Mouse (Mus musculus): ENCODE results near the gene Fcho1.
A peak's percentile ranks its signal among the peaks of the same experiment; 100 is the strongest.

Fcho1 gene

DNA sequence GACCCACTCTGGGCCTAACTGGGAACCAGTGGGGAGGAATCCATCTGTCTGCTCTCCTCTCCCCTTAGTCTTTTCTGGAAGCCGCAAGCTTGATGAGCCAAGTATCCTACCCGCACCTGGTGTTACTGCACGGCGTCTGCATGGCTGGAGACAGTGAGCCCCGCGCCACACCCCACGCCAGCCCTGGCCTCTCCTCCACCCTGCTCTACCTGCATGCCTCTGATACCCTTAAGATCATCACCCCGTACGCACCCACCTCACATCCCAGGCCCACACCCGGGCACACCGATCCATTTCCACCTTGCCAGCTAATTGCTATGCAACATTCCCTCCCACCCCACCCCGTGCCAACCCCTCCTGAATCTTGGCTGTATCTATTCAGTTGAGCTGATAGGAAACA is 42.7 kb downstream of the Fcho1 start:
- DNase-seq (ENCODE audit: low read depth), result no peak

GRCm38 (mm10) chr8:71681369-71681915 is 44.1 kb downstream of the Fcho1 start:
- DNase-seq (ENCODE audit: low read depth), result no peak

DNA sequence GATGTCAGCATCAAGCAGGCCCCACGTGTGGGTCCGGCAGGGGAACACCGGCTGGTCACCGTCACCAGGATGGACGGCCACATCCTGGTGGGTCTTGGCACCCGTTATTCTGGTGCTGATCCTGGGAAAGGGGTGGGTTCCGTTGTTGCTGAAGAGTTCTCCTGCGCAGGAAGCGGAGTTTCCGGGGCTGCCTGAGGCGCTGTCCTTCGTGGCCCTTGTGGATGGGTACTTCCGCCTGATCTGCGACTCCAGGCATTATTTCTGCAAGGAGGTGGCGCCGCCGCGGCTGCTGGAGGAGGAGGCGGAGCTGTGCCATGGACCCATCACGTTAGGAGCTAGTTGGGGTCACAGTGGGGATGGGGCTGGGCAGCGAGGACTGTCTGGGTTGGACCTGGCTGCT is 45.0 kb downstream of the Fcho1 start:
- no peak for DNase-seq (ENCODE audit: low read depth)

- no peak for DNase-seq (ENCODE audit: low read depth)
Observed at GRCm38 (mm10) chr8:71679550-71680168, 45.9 kb downstream of the Fcho1 start.

GRCm38 (mm10) chr8:71679116-71679515 is 46.4 kb downstream of the Fcho1 start:
- no peak for DNase-seq (ENCODE audit: low read depth)

DNA sequence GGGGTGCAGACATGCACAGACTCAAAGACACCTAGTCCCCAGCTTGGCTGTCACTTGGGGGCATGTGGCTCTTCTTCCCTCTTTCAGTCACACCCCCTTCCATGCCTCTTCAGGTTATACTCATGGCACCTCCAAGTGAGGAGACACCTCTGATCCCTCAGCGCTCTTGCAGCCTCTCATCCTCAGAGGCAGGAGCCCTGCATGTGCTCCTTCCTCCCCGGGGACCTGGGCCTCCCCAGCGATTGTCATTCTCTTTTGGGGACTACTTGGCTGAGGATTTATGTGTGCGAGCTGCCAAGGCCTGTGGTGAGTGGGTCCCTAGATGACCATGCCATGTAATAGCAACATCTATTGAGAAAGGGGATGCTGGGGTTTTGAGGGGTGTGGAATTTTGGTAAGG is 47.3 kb downstream of the Fcho1 start:
- no peak for DNase-seq (ENCODE audit: low read depth)

DNA sequence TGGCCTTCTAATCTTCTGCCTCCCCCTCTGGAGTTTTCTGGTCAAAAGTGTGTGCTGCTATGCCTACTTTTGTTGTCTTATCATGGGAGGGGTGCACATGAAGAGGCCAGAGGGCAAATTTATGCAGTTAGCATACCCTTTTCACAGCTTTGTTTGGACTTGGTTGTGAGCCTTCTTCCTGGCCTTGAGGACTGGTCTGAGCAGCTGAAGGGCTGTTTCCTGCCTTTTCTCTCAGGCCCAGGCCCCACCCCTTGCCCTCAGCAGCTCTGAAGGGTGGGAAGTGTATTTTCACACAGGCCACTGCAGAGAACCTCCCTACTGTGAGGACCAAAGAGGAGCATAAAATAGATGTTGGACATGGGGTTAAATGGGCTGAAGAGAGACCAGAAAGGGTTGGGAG is 48.0 kb downstream of the Fcho1 start:
- DNase-seq (ENCODE audit: low read depth), result no peak

DNA sequence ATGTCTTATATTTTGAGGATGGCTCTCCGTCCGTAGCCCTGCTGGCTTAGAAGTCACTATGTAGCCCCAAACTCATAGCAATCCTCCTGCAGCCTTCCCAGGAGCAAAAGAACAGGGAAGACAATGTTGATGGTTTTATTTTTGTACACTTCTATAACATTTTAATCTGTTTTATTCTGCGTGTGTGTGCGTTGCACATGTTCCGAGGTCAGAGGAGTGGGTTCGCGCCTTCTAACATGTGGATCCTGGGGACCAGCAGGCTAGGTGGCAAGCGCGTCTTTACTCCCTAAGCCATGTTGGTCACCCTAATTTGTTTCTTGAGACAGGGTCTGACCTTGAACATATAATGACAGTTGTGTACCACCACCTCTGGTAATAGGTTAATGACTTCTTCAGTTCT is 48.7 kb downstream of the Fcho1 start:
- DNase-seq (ENCODE audit: low read depth), result no peak

GRCm38 (mm10) chr8:71676020-71676741 is 49.3 kb downstream of the Fcho1 start, which contains the start of gene Jak3:
Jak3 (plus strand) TSS chr8:71676296.
- DNase-seq (ENCODE audit: low read depth), result peak; percentile 89

GRCm38 (mm10) chr8:71675456-71676019 is 50.0 kb downstream of the Fcho1 start:
- DNase-seq (ENCODE audit: low read depth), result no peak

DNA sequence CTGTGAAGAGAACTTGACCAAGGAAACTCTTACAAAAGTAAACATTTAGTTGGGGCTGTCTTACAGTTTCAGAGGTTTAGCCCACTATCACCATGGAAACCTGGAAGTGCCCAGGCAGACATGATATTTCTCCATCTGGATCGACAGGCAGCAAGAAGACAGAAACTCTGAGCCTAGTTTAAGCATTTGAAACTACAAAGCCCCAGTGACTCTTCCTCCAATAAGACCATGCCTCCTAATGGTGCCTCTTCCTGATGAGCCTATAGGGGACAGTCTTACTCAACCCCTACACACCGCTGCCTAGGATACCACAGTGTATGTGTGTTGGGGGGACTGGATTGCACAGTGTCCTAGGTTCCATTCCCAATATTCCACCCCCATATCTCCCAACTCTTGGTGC is 51.4 kb downstream of the Fcho1 start:
- no peak for DNase-seq (ENCODE audit: low read depth)

- no peak for DNase-seq (ENCODE audit: low read depth)
Observed at GRCm38 (mm10) chr8:71672168-71672735, 53.3 kb downstream of the Fcho1 start.

- DNase-seq (ENCODE audit: low read depth), result peak; percentile 94
Observed at GRCm38 (mm10) chr8:71671549-71671965, 54.0 kb downstream of the Fcho1 start, which contains the start of gene Unc13a. Unc13a (minus strand) TSS chr8:71671757.

DNA sequence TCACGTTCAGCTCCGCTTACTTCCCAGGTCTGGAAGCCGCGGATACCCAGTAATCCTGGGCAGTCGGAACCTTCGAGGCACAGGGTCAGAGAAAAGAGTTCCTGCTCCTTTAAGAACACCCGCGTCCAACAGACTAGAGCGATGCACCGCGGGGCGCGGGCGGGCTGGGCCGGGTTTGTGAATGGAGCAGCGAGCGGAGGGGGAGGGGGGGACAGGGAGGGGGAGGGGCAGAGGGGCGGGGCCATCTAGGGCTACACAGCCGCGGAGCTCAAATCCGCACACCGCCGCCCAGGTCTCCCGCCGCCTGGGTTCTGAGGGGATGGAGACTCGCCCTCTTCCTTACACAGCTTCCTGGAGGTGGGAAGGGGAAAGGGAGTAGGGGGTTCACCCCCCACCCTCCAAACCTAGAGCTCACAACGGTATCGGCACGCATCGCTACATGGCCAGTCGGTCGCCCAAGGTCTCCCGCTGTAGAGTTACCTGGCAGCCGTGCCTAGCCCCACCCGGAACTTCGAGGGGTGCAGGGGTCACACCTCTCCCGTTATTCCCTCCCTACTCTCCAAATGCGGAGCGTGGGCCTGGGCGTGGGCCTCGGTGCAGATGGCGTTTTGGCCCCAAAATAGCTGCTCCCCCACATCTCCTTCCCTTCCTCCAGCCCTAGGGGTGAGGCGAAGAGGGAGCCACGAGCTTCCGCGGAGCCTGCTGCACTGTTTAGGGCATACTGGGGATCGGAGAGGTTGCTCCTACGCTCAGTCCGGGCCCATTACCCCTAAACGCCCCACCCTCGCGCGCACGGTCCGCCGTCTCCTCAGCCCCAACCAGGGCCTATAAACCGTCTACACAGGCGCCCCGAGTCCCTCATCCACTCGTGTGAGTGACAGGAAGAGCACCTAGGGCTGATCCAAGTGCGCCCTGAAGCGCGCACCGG is 54.6 kb downstream of the Fcho1 start:
- peak; percentile 59 for DNase-seq (ENCODE audit: low read depth)

- DNase-seq (ENCODE audit: low read depth), result no peak
Observed at GRCm38 (mm10) chr8:71670198-71670597, 55.3 kb downstream of the Fcho1 start.

DNA sequence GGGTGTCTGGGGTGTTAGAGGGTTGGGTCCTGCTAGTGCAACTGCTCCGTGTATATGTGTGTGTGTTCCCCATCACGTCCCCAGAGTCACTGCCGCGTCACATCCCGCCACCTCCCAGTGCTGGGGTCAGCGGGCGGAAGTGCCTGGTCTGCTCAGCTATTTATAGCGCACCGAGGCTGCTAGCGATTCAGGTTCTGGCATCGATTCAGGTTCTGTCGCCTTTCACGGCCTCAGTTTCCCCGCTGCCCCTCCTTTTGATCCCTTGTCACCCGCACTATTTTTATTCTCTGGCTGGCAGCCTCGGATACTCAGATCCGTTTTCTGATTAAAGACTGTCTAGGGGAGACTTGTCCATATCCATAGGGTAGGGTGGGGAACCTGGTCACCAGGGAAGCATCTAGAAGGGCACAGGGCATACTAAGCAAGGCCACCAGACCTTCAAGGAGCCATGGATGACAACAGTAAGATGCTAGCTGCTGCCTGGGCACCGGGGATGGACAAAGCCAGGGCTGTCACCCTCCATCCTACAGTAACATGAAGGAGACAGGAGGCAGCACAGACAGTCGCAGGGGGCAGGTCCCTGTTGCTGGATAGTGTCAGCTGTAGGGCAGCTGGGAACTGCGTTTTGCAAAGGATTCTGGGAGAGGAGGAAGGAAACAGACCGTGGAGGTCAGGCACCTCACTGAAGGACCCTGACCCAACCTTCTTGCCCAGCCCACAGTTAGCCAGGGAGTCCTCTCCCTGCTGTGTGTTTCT is 57.1 kb downstream of the Fcho1 start:
- DNase-seq (ENCODE audit: low read depth), result peak; percentile 73

- no peak for DNase-seq (ENCODE audit: low read depth)
Observed at GRCm38 (mm10) chr8:71667256-71667655, 58.3 kb downstream of the Fcho1 start.

DNA sequence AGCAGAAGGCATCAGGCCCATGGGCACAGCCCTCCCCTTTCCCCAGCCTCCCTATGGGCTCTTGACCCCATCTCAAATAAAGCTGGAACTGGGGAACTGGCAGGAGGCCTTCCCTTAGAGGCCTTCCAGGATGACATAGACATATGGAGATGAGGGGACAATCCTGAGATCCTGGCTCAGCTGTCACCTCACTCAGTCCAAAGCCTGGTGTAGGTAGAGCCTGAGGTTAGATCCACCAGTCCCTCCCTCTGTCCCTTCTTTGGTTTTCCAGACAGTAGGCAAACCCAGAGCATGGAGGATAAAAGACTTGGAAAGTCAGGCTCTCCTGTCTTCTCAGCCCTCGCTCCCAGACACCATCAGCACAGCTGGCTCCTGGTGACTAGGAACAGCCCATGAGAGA is 58.7 kb downstream of the Fcho1 start:
- no peak for DNase-seq (ENCODE audit: low read depth)

DNA sequence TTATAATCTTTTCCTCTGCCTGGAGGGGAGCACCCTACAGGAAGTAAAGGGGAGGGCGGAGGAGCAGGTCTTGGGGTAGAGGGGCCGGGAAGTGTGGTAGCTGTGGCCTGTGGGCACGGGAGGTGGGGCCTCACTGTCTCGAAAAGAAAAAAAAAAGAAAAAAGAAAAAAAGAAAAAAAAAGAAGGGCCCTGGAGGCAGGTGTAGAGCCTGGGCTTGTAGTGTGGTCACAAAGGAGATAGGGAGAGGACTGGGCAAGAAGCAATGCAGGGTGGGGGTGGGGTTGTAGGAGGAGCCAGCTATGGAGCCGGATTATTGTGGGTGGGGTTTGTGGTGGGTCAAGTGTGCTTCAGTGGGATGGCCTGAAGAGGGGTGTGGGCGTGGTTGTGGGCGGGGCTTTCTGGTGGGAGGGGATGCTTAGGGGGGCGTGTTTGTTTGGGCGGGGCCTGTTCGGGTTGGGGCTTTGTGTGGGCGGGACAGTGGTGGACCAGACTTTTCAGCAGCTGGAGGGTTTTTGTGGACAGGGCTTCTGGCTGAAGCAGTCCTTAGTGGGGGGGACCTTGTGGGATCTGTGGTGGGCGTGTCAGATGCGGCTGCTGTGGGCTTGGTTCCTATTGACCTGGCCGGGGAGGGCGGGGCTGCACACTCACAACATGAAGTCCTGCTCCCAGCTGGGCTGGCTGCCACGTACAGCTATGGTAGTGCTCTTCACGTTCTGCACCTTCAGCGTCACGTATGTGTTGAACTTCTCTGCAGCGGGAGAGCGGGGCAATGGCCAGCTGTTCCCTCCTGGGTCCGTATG is 60.0 kb downstream of the Fcho1 start:
- DNase-seq (ENCODE audit: low read depth), result peak; percentile 70

Data from naive thymus-derived CD4-positive, alpha-beta T cell, adult 2 months (primary cell).